Mouse (Mus musculus): ENCODE measurements around the gene Rabgap1. TPM values are rescaled to one million over a fixed set of nuclear protein-coding genes. Genes with fewer than 3 reads are reported as not detected.

The Rabgap1 gene
- polyA plus RNA-seq, 1 experiment from 2014 or later, result 65.3 TPM

DNA sequence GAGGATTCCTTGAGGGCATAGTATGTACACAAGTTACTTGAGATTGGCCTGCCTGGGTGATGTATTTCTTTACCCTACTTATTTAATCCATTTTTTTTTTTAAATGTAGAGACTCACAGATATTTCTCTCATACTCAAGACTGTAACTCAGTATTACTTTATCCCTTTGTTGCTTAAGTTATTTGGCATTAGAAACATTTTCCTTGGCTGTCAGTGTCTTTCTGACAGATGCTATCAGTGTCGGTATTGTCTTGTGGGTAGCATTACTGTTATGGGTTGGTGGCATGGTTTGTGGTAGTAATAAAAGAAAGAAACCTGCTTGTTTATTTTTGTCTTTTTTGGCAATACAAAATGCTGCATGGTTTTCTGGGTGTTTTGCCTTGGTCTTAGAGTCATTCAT lies 87.7 kb downstream of the Rabgap1 start:
- no peak overlapping the region for H3K4me2 ChIP-seq (ENCODE audit: low read length)
- H3K4me3 ChIP-seq (replicated peaks; ENCODE audit: low read length), result no peak overlapping the region
- H3K27me3 ChIP-seq (replicated peaks; ENCODE audit: control insufficient read depth, insufficient read depth, low read length), result no peaks in the 10 kb centered on the region
- peaks cover 4% of the 10 kb centered on the region for H3K36me3 ChIP-seq (ENCODE audit: control insufficient read depth, insufficient read depth)
- H3K4me1 ChIP-seq (replicated peaks; ENCODE audit: control insufficient read depth, insufficient read depth, low read length), result no peaks in the 10 kb centered on the region
- WGBS, result 82% methylated on average over 1 of the region's 1 CpGs
- no peaks in the 10 kb centered on the region for H3K9me3 ChIP-seq (ENCODE audit: control insufficient read depth, low read length)
- no peak for ATAC-seq
- no peak overlapping the region for H3K27ac ChIP-seq (ENCODE audit: low read length)
- H3K9ac ChIP-seq (replicated peaks; ENCODE audit: low read depth, low read length), result no peak overlapping the region

DNA sequence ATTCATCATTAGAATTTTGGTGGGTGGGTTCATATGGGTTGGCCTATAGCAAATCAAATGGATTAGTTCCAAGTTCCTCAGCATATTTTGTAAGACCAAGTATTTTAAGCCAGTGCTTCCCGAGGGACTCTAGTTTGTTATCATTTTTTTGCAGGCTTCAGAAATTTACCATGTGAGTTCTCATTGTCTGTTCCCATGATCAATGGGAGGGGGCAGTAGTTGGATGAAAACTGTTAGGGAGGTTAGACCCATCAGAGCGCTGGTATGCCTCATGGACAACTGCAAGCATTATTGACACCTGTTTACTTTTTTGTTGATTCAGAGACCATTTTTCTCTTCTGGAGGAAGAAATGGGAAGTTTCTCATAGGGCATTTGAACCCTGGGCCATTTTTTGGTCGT lies 88.6 kb downstream of the Rabgap1 start:
- 89% methylated on average over 3 of the region's 3 CpGs for WGBS
- H3K9ac ChIP-seq (replicated peaks; ENCODE audit: low read depth, low read length), result no peak overlapping the region
- no peak overlapping the region for H3K4me3 ChIP-seq (replicated peaks; ENCODE audit: low read length)

GRCm38 (mm10) chr2:37549346-37550012 lies 106.4 kb downstream of the Rabgap1 start:
- Histone ChIP-seq H3K9me3 (ENCODE audit: control insufficient read depth, low read length) (no peaks in the 10 kb centered on the region), H3K27ac (ENCODE audit: low read length) (no peak overlapping the region), H3K9ac (replicated peaks; ENCODE audit: low read depth, low read length) (no peak overlapping the region), H3K27me3 (replicated peaks; ENCODE audit: control insufficient read depth, insufficient read depth, low read length) (no peaks in the 10 kb centered on the region), H3K4me3 (replicated peaks; ENCODE audit: low read length) (no peak overlapping the region), H3K36me3 (ENCODE audit: control insufficient read depth, insufficient read depth) (peaks cover 24% of the 10 kb centered on the region), H3K4me1 (replicated peaks; ENCODE audit: control insufficient read depth, insufficient read depth, low read length) (no peaks in the 10 kb centered on the region), H3K4me2 (ENCODE audit: low read length) (no peak overlapping the region)
- WGBS, result 79% methylated on average over 1 of the region's 1 CpGs
- no peak for ATAC-seq

More for the DNA sequence above, 88.6 kb downstream of the Rabgap1 start:
- no peak overlapping the region for H3K4me2 ChIP-seq (ENCODE audit: low read length)
- no peak overlapping the region for H3K27ac ChIP-seq (ENCODE audit: low read length)
- H3K4me1 ChIP-seq (replicated peaks; ENCODE audit: control insufficient read depth, insufficient read depth, low read length), result no peaks in the 10 kb centered on the region
- no peak for ATAC-seq
- H3K9me3 ChIP-seq (ENCODE audit: control insufficient read depth, low read length), result no peaks in the 10 kb centered on the region
- peaks cover 7% of the 10 kb centered on the region for H3K36me3 ChIP-seq (ENCODE audit: control insufficient read depth, insufficient read depth)
- H3K27me3 ChIP-seq (replicated peaks; ENCODE audit: control insufficient read depth, insufficient read depth, low read length), result no peaks in the 10 kb centered on the region

- H3K36me3 ChIP-seq (ENCODE audit: control insufficient read depth, insufficient read depth), result peaks cover 44% of the 10 kb centered on the region
Measured at GRCm38 (mm10) chr2:37556366-37556765, 113.3 kb downstream of the Rabgap1 start.

DNA sequence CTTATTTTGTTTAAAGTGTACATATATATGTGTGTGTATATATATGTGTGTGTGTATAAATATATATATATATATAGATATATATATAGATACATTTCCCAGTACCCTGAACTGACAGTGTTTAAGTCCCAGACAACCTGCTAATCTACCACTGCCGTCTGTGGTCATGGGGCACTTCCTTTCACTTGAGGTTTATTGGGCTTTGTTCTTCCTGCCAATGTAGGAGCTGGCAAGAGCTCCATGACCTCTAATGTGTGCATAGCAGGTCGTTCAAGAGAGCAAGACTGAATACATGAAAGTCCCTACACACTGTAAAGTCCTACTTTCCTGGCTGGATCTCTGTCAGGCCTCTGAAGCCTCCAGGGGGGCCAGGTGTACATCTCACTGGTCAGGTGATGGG lies 122.5 kb downstream of the Rabgap1 start:
- Histone ChIP-seq H3K4me1 (replicated peaks; ENCODE audit: control insufficient read depth, insufficient read depth, low read length) (no peaks in the 10 kb centered on the region), H3K4me2 (ENCODE audit: low read length) (no peak overlapping the region), H3K4me3 (replicated peaks; ENCODE audit: low read length) (no peak overlapping the region), H3K36me3 (ENCODE audit: control insufficient read depth, insufficient read depth) (peaks cover 47% of the 10 kb centered on the region), H3K9me3 (ENCODE audit: control insufficient read depth, low read length) (no peaks in the 10 kb centered on the region), H3K9ac (replicated peaks; ENCODE audit: low read depth, low read length) (no peak overlapping the region), H3K27me3 (replicated peaks; ENCODE audit: control insufficient read depth, insufficient read depth, low read length) (no peaks in the 10 kb centered on the region), H3K27ac (ENCODE audit: low read length) (no peak overlapping the region)
- no peak for ATAC-seq
- 60% methylated on average over 2 of the region's 2 CpGs for WGBS

More at GRCm38 (mm10) chr2:37556366-37556765, 113.3 kb downstream of the Rabgap1 start:
- H3K4me1 ChIP-seq (replicated peaks; ENCODE audit: control insufficient read depth, insufficient read depth, low read length), result no peaks in the 10 kb centered on the region
- no peaks in the 10 kb centered on the region for H3K27me3 ChIP-seq (replicated peaks; ENCODE audit: control insufficient read depth, insufficient read depth, low read length)
- H3K4me3 ChIP-seq (replicated peaks; ENCODE audit: low read length), result no peak overlapping the region
- no peak overlapping the region for H3K27ac ChIP-seq (ENCODE audit: low read length)
- no peaks in the 10 kb centered on the region for H3K9me3 ChIP-seq (ENCODE audit: control insufficient read depth, low read length)
- H3K4me2 ChIP-seq (ENCODE audit: low read length), result no peak overlapping the region
- WGBS, result 83% methylated on average over 2 of the region's 2 CpGs
- H3K9ac ChIP-seq (replicated peaks; ENCODE audit: low read depth, low read length), result no peak overlapping the region
- no peak for ATAC-seq

- 96% methylated on average over 1 of the region's 1 CpGs for WGBS
- no peak for ATAC-seq
Measured at GRCm38 (mm10) chr2:37566035-37566434, 123.0 kb downstream of the Rabgap1 start.

DNA sequence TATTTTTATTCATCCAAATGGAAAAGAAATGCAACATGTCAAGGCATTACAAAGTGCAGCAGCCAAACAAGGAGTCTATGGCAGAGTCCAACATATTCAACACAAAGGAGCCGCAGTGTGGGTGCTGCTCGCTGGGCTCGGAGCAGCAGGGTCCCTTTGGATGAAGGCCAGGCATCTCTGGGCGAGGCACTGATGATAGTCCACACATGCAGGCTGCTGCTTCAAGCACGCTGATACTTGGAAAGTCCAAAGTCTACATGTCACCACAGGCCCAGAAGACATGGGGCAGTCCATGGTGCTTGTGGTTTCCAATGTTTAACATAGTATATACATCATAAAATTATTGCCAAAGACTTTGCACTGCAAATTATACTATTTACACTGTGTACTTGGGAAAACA lies 126.8 kb downstream of the Rabgap1 start:
- 51% methylated on average over 5 of the region's 5 CpGs for WGBS
- Histone ChIP-seq H3K36me3 (ENCODE audit: control insufficient read depth, insufficient read depth) (peaks cover 19% of the 10 kb centered on the region), H3K27me3 (replicated peaks; ENCODE audit: control insufficient read depth, insufficient read depth, low read length) (no peaks in the 10 kb centered on the region), H3K4me3 (replicated peaks; ENCODE audit: low read length) (no peak overlapping the region), H3K9ac (replicated peaks; ENCODE audit: low read depth, low read length) (no peak overlapping the region), H3K4me1 (replicated peaks; ENCODE audit: control insufficient read depth, insufficient read depth, low read length) (no peaks in the 10 kb centered on the region), H3K27ac (ENCODE audit: low read length) (no peak overlapping the region), H3K9me3 (ENCODE audit: control insufficient read depth, low read length) (no peaks in the 10 kb centered on the region), H3K4me2 (ENCODE audit: low read length) (no peak overlapping the region)
- ATAC-seq, result no peak

More at GRCm38 (mm10) chr2:37566035-37566434, 123.0 kb downstream of the Rabgap1 start:
- Histone ChIP-seq H3K27ac (ENCODE audit: low read length) (no peak overlapping the region), H3K9me3 (ENCODE audit: control insufficient read depth, low read length) (no peaks in the 10 kb centered on the region), H3K36me3 (ENCODE audit: control insufficient read depth, insufficient read depth) (peaks cover 44% of the 10 kb centered on the region), H3K4me2 (ENCODE audit: low read length) (no peak overlapping the region), H3K27me3 (replicated peaks; ENCODE audit: control insufficient read depth, insufficient read depth, low read length) (no peaks in the 10 kb centered on the region), H3K4me3 (replicated peaks; ENCODE audit: low read length) (no peak overlapping the region), H3K9ac (replicated peaks; ENCODE audit: low read depth, low read length) (no peak overlapping the region), H3K4me1 (replicated peaks; ENCODE audit: control insufficient read depth, insufficient read depth, low read length) (no peaks in the 10 kb centered on the region)

DNA sequence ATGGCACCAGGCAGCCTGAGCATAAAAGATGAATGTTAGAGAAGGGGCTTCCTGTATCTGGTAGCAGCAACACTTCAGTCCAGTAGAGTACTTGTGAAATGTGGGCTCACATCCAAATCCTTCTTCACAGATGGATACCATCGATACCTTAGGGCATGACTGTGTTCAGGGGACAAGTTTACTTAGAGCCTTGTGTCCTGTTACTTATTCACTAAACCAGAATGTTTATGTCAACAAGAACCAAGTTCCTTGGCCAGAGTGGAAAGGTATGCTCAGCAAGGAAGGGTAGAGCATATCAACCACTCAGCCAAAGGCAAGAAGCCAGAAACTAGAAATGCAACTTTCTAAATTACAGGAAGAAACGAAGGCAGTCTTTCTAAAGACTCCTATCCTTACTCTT lies 127.6 kb downstream of the Rabgap1 start:
- ATAC-seq, result no peak
- H3K4me3 ChIP-seq (replicated peaks; ENCODE audit: low read length), result no peak overlapping the region
- H3K4me1 ChIP-seq (replicated peaks; ENCODE audit: control insufficient read depth, insufficient read depth, low read length), result no peaks in the 10 kb centered on the region
- H3K9ac ChIP-seq (replicated peaks; ENCODE audit: low read depth, low read length), result no peak overlapping the region
- 75% methylated on average over 2 of the region's 2 CpGs for whole genome bisulfite sequencing
- no peaks in the 10 kb centered on the region for H3K27me3 ChIP-seq (replicated peaks; ENCODE audit: control insufficient read depth, insufficient read depth, low read length)
- H3K27ac ChIP-seq (ENCODE audit: low read length), result no peak overlapping the region
- H3K4me2 ChIP-seq (ENCODE audit: low read length), result no peak overlapping the region
- H3K9me3 ChIP-seq (ENCODE audit: control insufficient read depth, low read length), result no peaks in the 10 kb centered on the region
- H3K36me3 ChIP-seq (ENCODE audit: control insufficient read depth, insufficient read depth), result peaks cover 14% of the 10 kb centered on the region

DNA sequence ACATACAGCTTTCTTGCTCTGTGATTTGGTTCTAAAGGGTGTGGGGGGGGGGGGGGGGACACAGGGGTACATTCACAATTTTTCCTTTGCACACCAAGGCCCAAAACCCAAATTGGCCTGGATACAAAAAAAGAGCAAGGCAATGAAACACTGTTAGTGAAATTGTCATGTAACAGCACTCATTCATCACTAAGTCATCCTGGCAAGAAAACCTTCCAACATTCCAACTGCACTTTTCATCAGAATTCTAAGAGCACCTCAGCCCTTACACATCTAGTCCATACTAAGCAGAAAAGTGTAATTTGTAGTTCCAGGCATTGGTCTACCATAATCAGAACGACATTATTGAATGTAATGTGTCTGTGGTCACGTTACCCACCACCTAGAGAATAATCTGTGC lies 129.1 kb downstream of the Rabgap1 start:
- Histone ChIP-seq H3K9ac (replicated peaks; ENCODE audit: low read depth, low read length) (no peak overlapping the region), H3K4me3 (replicated peaks; ENCODE audit: low read length) (no peak overlapping the region), H3K36me3 (ENCODE audit: control insufficient read depth, insufficient read depth) (peaks cover 7% of the 10 kb centered on the region), H3K27me3 (replicated peaks; ENCODE audit: control insufficient read depth, insufficient read depth, low read length) (no peaks in the 10 kb centered on the region), H3K27ac (ENCODE audit: low read length) (no peak overlapping the region), H3K9me3 (ENCODE audit: control insufficient read depth, low read length) (no peaks in the 10 kb centered on the region), H3K4me1 (replicated peaks; ENCODE audit: control insufficient read depth, insufficient read depth, low read length) (no peaks in the 10 kb centered on the region), H3K4me2 (ENCODE audit: low read length) (no peak overlapping the region)
- ATAC-seq, result no peak
- WGBS, result 95% methylated on average over 2 of the region's 2 CpGs

- Histone ChIP-seq H3K36me3 (ENCODE audit: control insufficient read depth, insufficient read depth) (no peaks in the 10 kb centered on the region; the same call in 1 of the 2 replicates), H3K4me1 (replicated peaks; ENCODE audit: control insufficient read depth, insufficient read depth, low read length) (no peaks in the 10 kb centered on the region), H3K9ac (replicated peaks; ENCODE audit: low read depth, low read length) (no peak overlapping the region), H3K27ac (ENCODE audit: low read length) (no peak overlapping the region), H3K4me2 (ENCODE audit: low read length) (no peak overlapping the region), H3K9me3 (ENCODE audit: control insufficient read depth, low read length) (no peaks in the 10 kb centered on the region), H3K27me3 (replicated peaks; ENCODE audit: control insufficient read depth, insufficient read depth, low read length) (no peaks in the 10 kb centered on the region), H3K4me3 (replicated peaks; ENCODE audit: low read length) (no peak overlapping the region)
- 85% methylated on average over 1 of the region's 1 CpGs for WGBS
- no peak for ATAC-seq
Measured at GRCm38 (mm10) chr2:37576661-37577060, 133.6 kb downstream of the Rabgap1 start.

Data from forebrain, embryonic 16.5 days (tissue).